ENCODE assay signal across 8 mouse cellular contexts in the genomic region with DNA sequence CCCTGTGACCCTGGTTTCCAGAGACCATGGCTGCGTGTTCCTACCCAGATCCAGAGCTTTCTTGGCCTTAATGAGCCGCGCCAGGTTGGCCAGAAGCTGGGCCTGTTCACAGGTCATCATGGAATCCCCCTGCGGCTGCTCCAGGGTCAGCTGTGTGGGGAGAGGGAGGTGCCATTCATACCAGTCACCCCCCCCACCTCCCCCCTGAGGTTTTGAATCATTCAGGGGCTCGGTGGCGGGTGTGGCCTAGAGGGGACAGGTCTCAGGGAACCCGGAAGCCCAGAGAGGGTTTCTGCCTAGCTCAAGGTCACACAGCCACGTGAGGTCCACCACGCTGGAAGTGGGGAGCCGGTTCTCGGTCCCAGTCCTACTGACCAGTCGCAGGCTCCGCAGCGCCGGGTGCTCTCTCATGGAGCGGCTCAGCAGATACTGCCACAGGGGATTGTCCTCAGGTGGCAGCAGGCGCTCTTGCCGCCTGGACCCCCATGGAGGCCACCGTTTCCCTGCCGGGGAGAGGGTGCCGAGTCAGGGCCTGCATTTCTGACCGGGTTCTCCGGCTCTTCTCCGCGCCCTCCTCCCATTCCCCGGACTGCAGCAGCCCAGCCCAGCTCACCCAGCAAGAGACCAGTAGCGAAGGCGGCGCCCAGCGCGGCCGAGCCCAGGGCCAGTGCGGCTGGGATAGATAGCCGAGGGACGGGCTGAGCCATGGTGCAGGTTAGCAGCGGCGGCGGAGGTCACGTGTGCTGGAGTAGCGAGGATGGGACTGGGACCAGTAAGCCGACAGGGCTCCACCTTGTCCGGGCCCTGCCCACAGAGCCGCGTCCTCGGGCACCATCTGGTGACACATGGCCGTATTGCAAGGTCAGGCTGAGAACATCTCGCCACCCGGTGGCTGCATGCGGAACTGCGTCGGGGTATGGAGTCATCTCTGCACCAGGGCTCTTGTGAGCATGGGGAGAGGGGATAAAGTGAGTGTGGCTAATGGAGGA. TPM values are rescaled to one million over a fixed set of nuclear protein-coding genes. Genes with fewer than 3 reads are reported as not detected.
DNase-seq lines count a peak whose midpoint lies in the region; ATAC-seq and TF ChIP-seq lines count a peak whose summit lies in the region.

A gene (minus strand): TSS at position 812 of the 989 bp plus-strand sequence.

- no peak for TF ChIP-seq EP300 in ES-Bruce4 (IDR thresholded peaks at IDR 0.05; ENCODE audit: insufficient read depth, low read depth, low read length)

- H3K36me3 ChIP-seq in ES-Bruce4 (ENCODE audit: control insufficient read depth, insufficient read depth, low read length, poor library complexity, severe bottlenecking), result peaks cover 34% of the 10 kb centered on the region
- H3K36me3 ChIP-seq in forebrain, embryonic 14.5 days (ENCODE audit: control insufficient read depth, insufficient read depth, low read length), result peaks cover 35% of the 10 kb centered on the region
- peaks cover 31% of the 10 kb centered on the region for H3K36me3 ChIP-seq in neural tube, embryonic 15.5 days

- peak; percentile 93 for DNase-seq in forebrain, embryonic 14.5 days (ENCODE audit: low spot score)
- peak; percentile 95 to 97 for DNase-seq in heart, postnatal 14 days
- DNase-seq in layer of hippocampus, adult 11-12 months (ENCODE audit: low spot score), result peak; percentile 97
- peak; percentile 93 to 94 for DNase-seq in lung, adult 18-20 months
- peak; percentile 90 for DNase-seq in testis, postnatal 14 days (ENCODE audit: low spot score)

- no peaks in the 10 kb centered on the region for H3K27me3 ChIP-seq in ES-Bruce4 (ENCODE audit: control insufficient read depth, insufficient read depth, low read length, poor library complexity, severe bottlenecking)
- no peaks in the 10 kb centered on the region for H3K27me3 ChIP-seq in forebrain, embryonic 14.5 days (replicated peaks; ENCODE audit: control insufficient read depth, insufficient read depth, low read length)
- H3K27me3 ChIP-seq in neural tube, embryonic 15.5 days (replicated peaks), result no peaks in the 10 kb centered on the region

- WGBS in forebrain, embryonic 14.5 days, result under 1% methylated on average over 51 of the region's 51 CpGs
- under 1% methylated on average over 51 of the region's 51 CpGs for WGBS in neural tube, embryonic 15.5 days

- peak within 1 kb of the TSS; percentile 71 for H3K9ac ChIP-seq in ES-Bruce4 (ENCODE audit: low read depth, poor library complexity, severe bottlenecking)
- H3K9ac ChIP-seq in forebrain, embryonic 14.5 days (ENCODE audit: low read length), result peak within 1 kb of the TSS; percentile 79
- H3K9ac ChIP-seq in neural tube, embryonic 15.5 days (replicated peaks), result peak within 1 kb of the TSS; percentile 78

- peak within 1 kb of the TSS; percentile 100 for H3K4me2 ChIP-seq in forebrain, embryonic 14.5 days (ENCODE audit: low read length)
- peak within 1 kb of the TSS; percentile 98 for H3K4me2 ChIP-seq in neural tube, embryonic 15.5 days

- no peaks in the 10 kb centered on the region for H3K9me3 ChIP-seq in ES-Bruce4 (replicated peaks; ENCODE audit: control insufficient read depth, insufficient read depth, low read length, poor library complexity, severe bottlenecking)
- no peaks in the 10 kb centered on the region for H3K9me3 ChIP-seq in forebrain, embryonic 14.5 days (replicated peaks; ENCODE audit: control insufficient read depth, low read length)
- no peaks in the 10 kb centered on the region for H3K9me3 ChIP-seq in neural tube, embryonic 15.5 days (replicated peaks)

- no peak for TF ChIP-seq POLR2A in ES-Bruce4 (IDR thresholded peaks at IDR 0.05; ENCODE audit: insufficient read depth, low read length)

- TF ChIP-seq CTCF in ES-Bruce4 (IDR thresholded peaks at IDR 0.05; ENCODE audit: low read depth, low read length), result no peak

- H3K4me1 ChIP-seq in ES-Bruce4 (ENCODE audit: control insufficient read depth, insufficient read depth, low read length), result no peaks in the 10 kb centered on the region
- H3K4me1 ChIP-seq in forebrain, embryonic 14.5 days (ENCODE audit: control insufficient read depth, insufficient read depth, low read length), result peaks cover 11% of the 10 kb centered on the region
- H3K4me1 ChIP-seq in neural tube, embryonic 15.5 days, result peaks cover 39% of the 10 kb centered on the region

- H3K27ac ChIP-seq in ES-Bruce4 (ENCODE audit: insufficient read depth, low read length), result peak within 1 kb of the TSS; percentile 26; the same call in 1 of the 2 replicates
- peak within 1 kb of the TSS; percentile 35 for H3K27ac ChIP-seq in forebrain, embryonic 14.5 days (ENCODE audit: low read depth, low read length)
- peak within 1 kb of the TSS; percentile 69 for H3K27ac ChIP-seq in neural tube, embryonic 15.5 days (replicated peaks)

- intact Hi-C loops in heart, postnatal 14 days (cut with DNase I), result loop anchor here (1.0 to 10.0 kb wide), 3 partner anchors 36 to 724 kb away; a partner anchor contains a TSS

- peak; percentile 89 for ATAC-seq in cerebellum, adult (ENCODE audit: insufficient number of reproducible peaks, low FRiP score, low TSS enrichment)
- ATAC-seq in forebrain, embryonic 14.5 days, result peak; percentile 81
- ATAC-seq in neural tube, embryonic 15.5 days (ENCODE audit: low FRiP score), result peak; percentile 85

- H3K4me3 ChIP-seq in ES-Bruce4 (ENCODE audit: low read depth, low read length), result peak within 1 kb of the TSS; percentile 73
- peak within 1 kb of the TSS; percentile 65 for H3K4me3 ChIP-seq in forebrain, embryonic 14.5 days (ENCODE audit: low read depth, low read length)
- H3K4me3 ChIP-seq in neural tube, embryonic 15.5 days (replicated peaks), result peak within 1 kb of the TSS; percentile 76

RNA-seq across cellular contexts. Expression of the gene that starts here (rescaled TPM):
- polyA plus RNA-seq in ES-Bruce4 (2011; ENCODE audit: insufficient read depth, insufficient read length, low read depth, missing spikeins), result 12.8 and 19.4 TPM in 2 replicates
- 30.9 and 38.6 TPM in 2 replicates for polyA plus RNA-seq in forebrain, embryonic 14.5 days (2014; fragmentation: Nextera tagmentation; extraction: Ambion mirVana)
- 1 to 10 TPM; 6.3 to 6.8 TPM for total RNA-seq in heart, postnatal 14 days (2021)
- 52.8 and 59.0 TPM in 2 replicates for polyA plus RNA-seq in neural tube, embryonic 15.5 days (2015; fragmentation: Nextera tagmentation; extraction: Ambion mirVana)

Comparison
In these comparisons a context has a peak if more than half of its experiments do, and no peak if none do; other contexts are left out.
1. Peak in every context shown above with its lines: DNase-seq, ATAC-seq, H3K4me3 ChIP-seq and H3K27ac ChIP-seq.